Mouse (Mus musculus): ENCODE results near the gene Rap1gap2.

DNA sequence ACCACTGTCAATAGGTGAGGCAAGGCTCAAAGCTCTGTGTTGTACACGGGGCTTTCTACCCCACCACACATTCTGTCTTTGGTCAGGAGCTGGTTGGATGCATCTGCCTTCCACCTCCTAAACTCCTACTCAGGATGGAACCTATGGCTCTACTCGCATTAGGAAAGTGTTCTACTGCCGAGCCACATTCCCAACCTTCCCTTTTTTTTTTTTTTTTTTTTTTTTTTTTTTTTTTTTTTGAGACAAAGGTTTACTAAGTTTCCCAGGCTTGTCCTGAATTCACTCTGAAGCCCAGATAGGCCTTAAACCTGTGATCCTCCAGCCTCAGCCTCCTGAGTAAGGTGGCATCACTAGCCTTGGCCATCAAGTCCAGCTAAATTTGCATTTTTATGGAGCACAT, 90.5 kb downstream of the Rap1gap2 start:
- TF ChIP-seq GABPA (IDR thresholded peaks at IDR 0.05; ENCODE audit: low read depth, low read length) (no peak), BHLHE40 (IDR thresholded peaks at IDR 0.05; ENCODE audit: borderline replicate concordance, low read depth, low read length) (no peak), CHD1 (IDR thresholded peaks at IDR 0.05; ENCODE audit: low read depth, low read length) (no peak), CTCF (IDR thresholded peaks at IDR 0.05 in 2 of 3, conservative IDR thresholded peaks at IDR 0.05 in 1 of 3; ENCODE audit: control insufficient read depth in 1 of 3, insufficient read depth in 1 of 3, low read depth in 2 of 3, low read length in 3 of 3, poor library complexity in 1 of 3, severe bottlenecking in 1 of 3) (no peak), ZKSCAN1 (IDR thresholded peaks at IDR 0.05; ENCODE audit: low read depth, low read length) (no peak), GATA1 (IDR thresholded peaks at IDR 0.05; ENCODE audit: low read depth, low read length) (no peak), POLR2AphosphoS2 (IDR thresholded peaks at IDR 0.05; ENCODE audit: low read length) (no peak), USF1 (IDR thresholded peaks at IDR 0.05; ENCODE audit: low read depth, low read length) (no peak), ELF1 (IDR thresholded peaks at IDR 0.05; ENCODE audit: low read depth, low read length) (no peak), TBP (IDR thresholded peaks at IDR 0.05; ENCODE audit: low read depth, low read length) (no peak)
